Mouse (Mus musculus): ENCODE measurements at regions not wholly inside any gene's neighbourhood (a gene's known extent, or its start where the extent isn't known, plus 50 kb on each side); places are given as distances from the start of the nearest gene placed in this dataset.

DNA sequence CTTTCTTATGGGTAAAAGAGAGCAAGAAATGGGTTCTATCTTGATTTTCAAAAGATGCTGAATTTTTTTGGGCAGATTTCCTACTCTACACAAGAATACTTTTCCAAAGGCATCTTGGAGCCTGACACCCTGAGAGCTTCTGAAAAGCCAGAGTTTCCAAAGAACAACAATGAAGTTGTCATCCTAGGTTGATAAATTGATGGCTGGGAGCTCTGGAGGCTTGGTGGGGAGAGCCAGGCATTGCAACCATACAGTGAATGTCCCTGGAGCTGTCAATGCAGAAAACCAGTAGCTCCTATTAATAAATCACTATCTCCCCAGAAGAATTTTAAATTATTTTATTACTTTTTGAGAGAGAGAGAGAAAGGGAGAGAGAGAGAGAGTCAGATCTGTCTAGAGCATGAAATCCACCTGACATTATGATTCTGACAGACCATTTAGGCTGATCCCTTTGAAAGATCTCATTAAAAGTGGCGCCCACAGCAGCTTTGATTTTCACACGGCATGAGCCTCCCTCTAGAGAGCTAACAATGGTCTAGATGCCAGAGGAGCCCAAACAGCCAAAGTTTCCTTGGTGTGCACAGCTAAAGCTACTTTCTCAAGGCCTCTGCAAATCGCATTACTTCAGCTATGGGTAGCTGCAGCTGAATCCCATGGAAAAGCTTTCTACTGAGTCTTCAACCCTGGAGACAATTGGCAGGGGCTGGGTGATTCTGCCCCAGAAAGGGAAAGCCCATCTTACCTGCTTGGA lies 395.4 kb downstream of the Mllt3 start:
- TF ChIP-seq GATA1 (IDR thresholded peaks at IDR 0.05; ENCODE audit: borderline replicate concordance, low read length) (no peak), FLI1 (IDR thresholded peaks at IDR 0.05; ENCODE audit: low read length) (no peak)
